Mouse (Mus musculus) liver, embryonic 14.5 days (tissue): Measurements from ENCODE around the gene Man2b1.

Experiments
- CTCF ChIP-seq: IDR thresholded peaks from 2 replicates; pipeline ENCODE4 v1.5.1; 2016; ENCODE audit warnings: antibody characterized with exemption, low read depth, control low read depth
- EP300 ChIP-seq: IDR thresholded peaks from 2 replicates; pipeline ENCODE4 v1.6.1; 2016; ENCODE audit warnings: antibody characterized with exemption, low read depth

DNA sequence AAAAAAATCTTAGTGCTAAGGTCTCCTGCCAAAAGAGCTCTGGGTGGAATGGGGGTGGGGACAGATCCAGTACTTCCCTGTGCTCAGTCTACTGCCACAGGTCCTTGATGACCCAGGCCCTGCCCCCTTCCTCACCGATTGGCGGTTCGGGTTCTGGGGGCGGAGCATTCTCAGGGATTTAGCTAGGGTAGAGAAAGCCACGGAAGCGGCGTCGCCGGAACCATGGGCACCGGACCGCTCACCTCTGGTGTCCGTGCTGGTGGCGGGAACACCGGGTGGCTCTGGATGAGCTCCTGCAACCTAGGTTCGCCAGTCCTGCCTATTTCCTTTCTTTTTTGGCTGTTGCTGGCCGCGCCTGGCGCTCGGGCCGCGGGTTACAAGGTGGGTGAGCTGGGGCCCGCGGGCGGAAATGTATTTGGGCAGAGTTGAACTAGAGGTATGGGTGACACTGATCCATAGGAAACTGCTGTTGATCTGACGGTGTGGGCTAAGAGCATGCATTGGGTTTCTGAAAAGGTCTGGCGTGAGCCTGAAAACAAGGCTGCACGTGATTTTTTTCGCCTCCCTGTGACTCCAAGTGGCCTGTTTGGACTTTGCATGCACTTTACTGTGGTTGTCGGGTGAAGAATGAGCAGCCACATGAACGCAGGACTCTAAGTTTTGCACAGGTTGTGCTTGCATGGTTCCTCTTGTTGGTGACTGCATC lies at the start of gene Man2b1:
- peak; percentile 42 for TF ChIP-seq CTCF
- TF ChIP-seq EP300, result no peak
